Mouse (Mus musculus) neural tube, embryonic 12.5 days (tissue): ENCODE data around the gene Hist1h2ag. TPM values are rescaled to one million over a fixed set of nuclear protein-coding genes. Genes with fewer than 3 reads are reported as not detected.
"Not testable (repeated sequence)": the region's sequence is repeated elsewhere in the genome, so short reads cannot be mapped to it uniquely, and the experiment has no call there.

Experiments used
- ATAC-seq: fragments of 200-750 bp; cut with Nextera tagmentation; 2 replicates; pipeline ENCODE4 v1.8.0; 2017; ENCODE audit warnings: low read depth, mild to moderate bottlenecking, moderate TSS enrichment, moderate library complexity; ENCODE audit not compliant: low FRiP score
- H3K27ac ChIP-seq: fragments of 300-500 bp; sonication (generic); 2 replicates; pipeline ENCODE4 v1.5.1; 2016
- H3K27me3 ChIP-seq: fragments of 300-500 bp; sonication (generic); replicated peaks from 2 replicates; pipeline ENCODE4 v1.6.1; 2016; ENCODE audit warnings: mild to moderate bottlenecking
- H3K36me3 ChIP-seq: fragments of 300-500 bp; sonication (generic); 2 replicates; pipeline ENCODE4 v1.6.1; 2016; ENCODE audit warnings: mild to moderate bottlenecking
- H3K4me1 ChIP-seq: fragments of 300-500 bp; sonication (generic); 2 replicates; pipeline ENCODE4 v1.6.1; 2016
- H3K4me2 ChIP-seq: fragments of 300-500 bp; sonication (generic); replicated peaks from 2 replicates; pipeline ENCODE4 v1.6.1; 2016; ENCODE audit warnings: mild to moderate bottlenecking
- H3K4me3 ChIP-seq: fragments of 300-500 bp; sonication (generic); 2 replicates; pipeline ENCODE4 v1.5.1; 2016
- H3K9ac ChIP-seq: fragments of 300-500 bp; sonication (generic); 2 replicates; pipeline ENCODE4 v1.6.1; 2016; ENCODE audit warnings: mild to moderate bottlenecking
- H3K9me3 ChIP-seq: fragments of 300-500 bp; sonication (generic); 2 replicates; pipeline ENCODE4 v1.6.1; 2016; ENCODE audit warnings: mild to moderate bottlenecking
- WGBS: fragments of 180-500 bp; shearing (Covaris S2); methylation state at CpG from one replicate; pipeline ENCODE4 v1.1.7; 2016; 5-methylcytosine and 5-hydroxymethylcytosine counted together
- polyA plus RNA-seq: library from polyadenylated mRNA; unstranded; fragments of >200 nt; fragmentation: Nextera tagmentation; extraction: Ambion mirVana; gene quantifications from 2 replicates; pipeline ENCODE4 v1.2.1, GENCODE M21; 2016

The Hist1h2ag gene
- 43.6 and 46.1 TPM in 2 replicates for polyA plus RNA-seq

- H3K27ac ChIP-seq, result peak within 1 kb of the TSS; percentile 76
- peak within 1 kb of the TSS; percentile 51 for H3K9ac ChIP-seq
- under 1% methylated on average over 47 of the region's 80 CpGs for WGBS
- peak; percentile 92 for ATAC-seq
- peak within 1 kb of the TSS; percentile 72 for H3K4me2 ChIP-seq
- peak within 1 kb of the TSS; percentile 36 for H3K4me3 ChIP-seq
- H3K36me3 ChIP-seq, H3K27me3 ChIP-seq, H3K9me3 ChIP-seq: not testable (repeated sequence)
- H3K4me1 ChIP-seq, result peaks cover 18% of the 10 kb centered on the region
Measured at GRCm38 (mm10) chr13:22042568-22043502, at the start of gene Hist1h2ag, which contains the start of gene Hist1h2bj. Hist1h2ag (minus strand) TSS chr13:22042944. Hist1h2bj (plus strand) TSS chr13:22043214.

- 84% methylated on average over 1 of the region's 1 CpGs for WGBS
- not testable (repeated sequence) for H3K36me3 ChIP-seq, H3K4me3 ChIP-seq, H3K27me3 ChIP-seq, H3K27ac ChIP-seq, H3K4me2 ChIP-seq, H3K9me3 ChIP-seq, H3K4me1 ChIP-seq, H3K9ac ChIP-seq, ATAC-seq
Measured at GRCm38 (mm10) chr13:22084140-22084539, 41.4 kb upstream of the Hist1h2ag start, which contains the start of gene Vmn1r188. Vmn1r188 (plus strand) TSS chr13:22084440.

- 74% methylated on average over 1 of the region's 1 CpGs for WGBS
- Histone ChIP-seq H3K4me1 (no peaks in the 10 kb centered on the region), H3K4me2 (no peak overlapping the region), H3K9me3 (no peaks in the 10 kb centered on the region), H3K36me3 (no peaks in the 10 kb centered on the region), H3K4me3 (no peak overlapping the region), H3K27me3 (no peaks in the 10 kb centered on the region), H3K9ac (no peak overlapping the region), H3K27ac (no peak overlapping the region)
- no peak for ATAC-seq
Measured at GRCm38 (mm10) chr13:22063468-22063867, 20.7 kb upstream of the Hist1h2ag start.

DNA sequence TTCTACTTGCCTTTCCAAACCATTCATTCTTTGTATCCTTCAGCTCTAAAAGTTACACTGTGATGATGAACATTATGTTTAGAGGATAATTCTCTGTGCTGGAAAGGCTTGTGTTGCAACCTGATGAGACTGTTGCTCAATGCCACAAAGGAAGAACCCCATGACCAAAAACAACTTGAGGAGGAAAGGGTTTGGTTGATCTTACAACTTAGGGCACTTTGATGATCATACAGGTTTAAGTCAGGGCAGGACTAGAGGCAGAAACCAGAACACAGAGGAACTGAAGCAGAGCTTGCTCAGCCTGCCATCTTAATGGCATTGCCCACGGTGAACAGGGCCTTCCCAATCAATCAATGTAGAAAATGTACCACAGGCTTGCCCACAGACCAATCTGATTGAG lies 18.7 kb upstream of the Hist1h2ag start:
- H3K4me1 ChIP-seq, result no peaks in the 10 kb centered on the region
- no peaks in the 10 kb centered on the region for H3K36me3 ChIP-seq
- no peak overlapping the region for H3K4me3 ChIP-seq
- no peaks in the 10 kb centered on the region for H3K9me3 ChIP-seq
- H3K9ac ChIP-seq, result no peak overlapping the region
- H3K27ac ChIP-seq, result no peak overlapping the region
- no peaks in the 10 kb centered on the region for H3K27me3 ChIP-seq
- ATAC-seq, result no peak
- no peak overlapping the region for H3K4me2 ChIP-seq
- WGBS, result 70% methylated on average over 1 of the region's 1 CpGs

GRCm38 (mm10) chr13:22053754-22054153 lies 11.0 kb upstream of the Hist1h2ag start:
- H3K36me3 ChIP-seq, result no peaks in the 10 kb centered on the region
- H3K4me3 ChIP-seq, result no peak overlapping the region
- H3K9ac ChIP-seq, result no peak overlapping the region
- WGBS, result 95% methylated on average over 1 of the region's 1 CpGs
- ATAC-seq, result no peak
- 0 out of 2 replicates have a peak, but pooled peaks cover 4% of the 10 kb centered on the region for H3K4me1 ChIP-seq
- H3K27ac ChIP-seq, result no peak overlapping the region
- H3K4me2 ChIP-seq, result no peak overlapping the region
- no peaks in the 10 kb centered on the region for H3K9me3 ChIP-seq
- no peaks in the 10 kb centered on the region for H3K27me3 ChIP-seq

DNA sequence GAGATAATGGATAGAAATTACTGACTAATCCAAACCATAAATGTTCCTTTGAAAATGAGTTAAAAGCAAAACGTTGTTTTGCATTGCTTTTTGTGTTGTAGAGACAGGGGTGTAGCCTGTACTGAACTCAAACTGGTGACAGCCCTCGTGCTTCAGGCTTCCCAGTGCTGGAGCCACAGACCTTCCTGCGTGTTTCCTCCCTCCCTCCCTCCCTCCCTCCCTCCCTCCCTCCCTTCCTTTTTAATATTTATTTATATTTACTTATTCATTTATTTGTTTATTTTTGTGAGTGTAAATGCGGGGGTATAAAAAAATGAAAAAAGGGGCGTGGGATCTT lies 8.7 kb upstream of the Hist1h2ag start:
- no peaks in the 10 kb centered on the region for H3K27me3 ChIP-seq

DNA sequence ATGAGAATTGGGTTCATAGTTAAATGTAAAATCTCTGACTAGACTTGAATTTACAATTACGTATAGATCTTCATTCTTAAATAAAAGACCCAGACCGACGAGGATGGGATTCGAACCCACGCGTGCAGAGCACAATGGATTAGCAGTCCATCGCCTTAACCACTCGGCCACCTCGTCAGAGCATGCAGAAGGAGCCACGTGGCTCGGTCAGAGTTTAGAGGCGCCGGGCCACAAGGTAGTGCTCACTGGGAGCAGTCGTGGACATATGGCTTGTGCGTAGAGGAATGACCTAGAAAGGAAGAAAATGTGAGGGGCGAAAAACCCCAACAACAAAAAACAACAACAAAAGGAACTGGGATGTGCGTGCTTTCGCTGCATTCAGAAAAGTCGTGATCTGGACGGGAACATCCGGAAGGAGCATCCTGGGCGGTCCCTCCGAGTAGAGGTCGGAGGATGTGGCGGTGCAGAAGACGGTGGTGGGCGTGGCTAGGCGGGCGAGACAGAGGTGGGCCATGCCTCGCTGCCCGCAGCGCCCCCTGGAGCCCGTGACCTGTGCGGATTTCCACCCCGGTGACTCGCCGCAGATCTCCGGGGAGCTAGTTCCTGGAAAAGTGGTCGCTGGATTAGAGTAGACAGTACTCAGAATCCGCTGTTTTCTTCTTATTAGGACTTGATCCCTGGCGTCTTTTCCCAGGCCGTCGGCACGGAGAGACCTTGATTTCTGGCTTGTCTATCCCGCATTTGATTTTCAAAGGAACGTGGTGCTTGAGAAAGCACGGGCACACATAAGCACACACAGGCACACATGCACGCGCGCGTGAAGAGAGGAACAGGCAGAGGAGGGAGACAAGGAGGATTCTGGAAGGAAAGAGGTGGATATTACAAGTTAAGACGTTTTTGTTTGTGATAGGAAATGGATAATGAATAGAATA lies 8.1 kb upstream of the Hist1h2ag start:
- WGBS, result under 1% methylated on average over 52 of the region's 52 CpGs
- Histone ChIP-seq H3K4me3 (peak overlapping the region; percentile 36), H3K4me2 (peak overlapping the region; percentile 58), H3K9me3 (no peaks in the 10 kb centered on the region), H3K27ac (peak overlapping the region; percentile 60; the same call in 1 of the 2 replicates), H3K36me3 (no peaks in the 10 kb centered on the region), H3K27me3 (no peaks in the 10 kb centered on the region), H3K9ac (peak overlapping the region; percentile 59), H3K4me1 (0 out of 2 replicates have a peak, but pooled peaks cover 4% of the 10 kb centered on the region)
- ATAC-seq, result peak; percentile 96

More for the DNA sequence above, 8.7 kb upstream of the Hist1h2ag start:
- Histone ChIP-seq H3K4me2 (peak overlapping the region; percentile 58), H3K27ac (no peak overlapping the region), H3K4me1 (0 out of 2 replicates have a peak, but pooled peaks cover 4% of the 10 kb centered on the region), H3K9me3 (no peaks in the 10 kb centered on the region), H3K4me3 (peak overlapping the region; percentile 36), H3K36me3 (no peaks in the 10 kb centered on the region), H3K9ac (peak overlapping the region; percentile 59; the same call in 1 of the 2 replicates)
- ATAC-seq, result peak; percentile 63
- 11% methylated on average over 5 of the region's 5 CpGs for WGBS

GRCm38 (mm10) chr13:22049737-22050440 lies 7.1 kb upstream of the Hist1h2ag start:
- ATAC-seq, result peak; percentile 51
- H3K4me1 ChIP-seq, result 0 out of 2 replicates have a peak, but pooled peaks cover 4% of the 10 kb centered on the region
- H3K9me3 ChIP-seq, result no peaks in the 10 kb centered on the region
- H3K27me3 ChIP-seq, result no peaks in the 10 kb centered on the region
- peak overlapping the region; percentile 5; the same call in 1 of the 2 replicates for H3K27ac ChIP-seq
- H3K4me3 ChIP-seq, result peak overlapping the region; percentile 36
- H3K9ac ChIP-seq, result peak overlapping the region; percentile 38
- H3K36me3 ChIP-seq, result no peaks in the 10 kb centered on the region
- 1% methylated on average over 14 of the region's 14 CpGs for WGBS
- peak overlapping the region; percentile 58 for H3K4me2 ChIP-seq

- Histone ChIP-seq H3K9ac (no peak overlapping the region), H3K4me3 (no peak overlapping the region), H3K4me1 (0 out of 2 replicates have a peak, but pooled peaks cover 7% of the 10 kb centered on the region), H3K4me2 (no peak overlapping the region), H3K27ac (no peak overlapping the region), H3K27me3 (no peaks in the 10 kb centered on the region), H3K36me3 (no peaks in the 10 kb centered on the region), H3K9me3 (no peaks in the 10 kb centered on the region)
- 91% methylated on average over 2 of the region's 2 CpGs for WGBS
- ATAC-seq, result no peak
Measured at GRCm38 (mm10) chr13:22049041-22049440, 6.3 kb upstream of the Hist1h2ag start.

GRCm38 (mm10) chr13:22045311-22045710 lies 2.6 kb upstream of the Hist1h2ag start:
- Histone ChIP-seq H3K27ac (no peak overlapping the region), H3K9ac (no peak overlapping the region), H3K9me3 (no peaks in the 10 kb centered on the region), H3K4me1 (peaks cover 17% of the 10 kb centered on the region), H3K36me3 (no peaks in the 10 kb centered on the region), H3K4me3 (no peak overlapping the region), H3K4me2 (no peak overlapping the region), H3K27me3 (no peaks in the 10 kb centered on the region)
- WGBS, result 56% methylated on average over 2 of the region's 2 CpGs
- no peak for ATAC-seq

- no peaks in the 10 kb centered on the region for H3K9me3 ChIP-seq
- ATAC-seq, result no peak
- no peak overlapping the region for H3K9ac ChIP-seq
- H3K4me1 ChIP-seq, result peaks cover 18% of the 10 kb centered on the region
- no peak overlapping the region for H3K4me3 ChIP-seq
- WGBS, result 88% methylated on average over 6 of the region's 6 CpGs
- peak overlapping the region; percentile 72 for H3K4me2 ChIP-seq
- no peaks in the 10 kb centered on the region for H3K27me3 ChIP-seq
- no peaks in the 10 kb centered on the region for H3K36me3 ChIP-seq
- H3K27ac ChIP-seq, result no peak overlapping the region
Measured at GRCm38 (mm10) chr13:22044432-22045155, 1.9 kb upstream of the Hist1h2ag start.
